Mouse (Mus musculus) embryo, embryonic 10 days (tissue): Measurements from ENCODE around the gene Dusp15.

Source experiments
- DNase-seq: peaks from one replicate; pipeline ENCODE4 v3.0.0-alpha.2; 2015; ENCODE audit warnings: low spot score

Dusp15 gene

GRCm38 (mm10) chr2:152931456-152932160 lies 19.9 kb downstream of the Dusp15 start:
- DNase-seq = no peak

- no peak for DNase-seq
Observed at GRCm38 (mm10) chr2:152930276-152930675, 21.2 kb downstream of the Dusp15 start.

- DNase-seq = no peak
Observed at GRCm38 (mm10) chr2:152928988-152929370, 22.5 kb downstream of the Dusp15 start.

GRCm38 (mm10) chr2:152928219-152928987 lies 23.1 kb downstream of the Dusp15 start:
- DNase-seq = no peak

- DNase-seq = no peak
Observed at GRCm38 (mm10) chr2:152927371-152927770, 24.1 kb downstream of the Dusp15 start.

- no peak for DNase-seq
Observed at GRCm38 (mm10) chr2:152926896-152927295, 24.6 kb downstream of the Dusp15 start.

GRCm38 (mm10) chr2:152925189-152925872 lies 26.2 kb downstream of the Dusp15 start:
- DNase-seq = peak; percentile 90

- no peak for DNase-seq
Observed at GRCm38 (mm10) chr2:152924543-152924942, 27.0 kb downstream of the Dusp15 start.

- no peak for DNase-seq
Observed at GRCm38 (mm10) chr2:152924128-152924527, 27.4 kb downstream of the Dusp15 start.

- DNase-seq = no peak
Observed at GRCm38 (mm10) chr2:152923621-152924020, 27.9 kb downstream of the Dusp15 start.

GRCm38 (mm10) chr2:152922376-152922775 lies 29.1 kb downstream of the Dusp15 start:
- peak; percentile 56 for DNase-seq

GRCm38 (mm10) chr2:152917671-152918070 lies 33.8 kb downstream of the Dusp15 start:
- DNase-seq = no peak

- no peak for DNase-seq
Observed at GRCm38 (mm10) chr2:152916111-152916510, 35.4 kb downstream of the Dusp15 start.

GRCm38 (mm10) chr2:152915453-152915852 lies 36.0 kb downstream of the Dusp15 start:
- DNase-seq = no peak

GRCm38 (mm10) chr2:152914310-152915120 lies 37.0 kb downstream of the Dusp15 start:
- DNase-seq = peak; percentile 95

GRCm38 (mm10) chr2:152913471-152913870 lies 38.0 kb downstream of the Dusp15 start:
- DNase-seq = no peak

- DNase-seq = no peak
Observed at GRCm38 (mm10) chr2:152911432-152911831, 40.1 kb downstream of the Dusp15 start.

- DNase-seq = no peak
Observed at GRCm38 (mm10) chr2:152911031-152911430, 40.5 kb downstream of the Dusp15 start, which contains the start of gene Mylk2. Gene Mylk2, plus strand, starts transcription at chr2:152911352.

GRCm38 (mm10) chr2:152909848-152910247 lies 41.6 kb downstream of the Dusp15 start:
- no peak for DNase-seq

- peak; percentile 43 for DNase-seq
Observed at GRCm38 (mm10) chr2:152907114-152907943, 44.2 kb downstream of the Dusp15 start.
